Mouse (Mus musculus) testis, adult 2 months (tissue): ENCODE results near the gene Phex.

Experiments used
- CTCF ChIP-seq: fragments of 200-500 bp; IDR thresholded peaks from 2 replicates; pipeline ENCODE4 v1.5.1; 2012; ENCODE audit warnings: low read depth, mild to moderate bottlenecking, inconsistent platforms, low read length, moderate library complexity; ENCODE audit not compliant: control insufficient read depth, insufficient read depth, insufficient replicate concordance
- POLR2A ChIP-seq: fragments of 200-500 bp; IDR thresholded peaks from 2 replicates; pipeline ENCODE4 v1.6.1; 2012; ENCODE audit warnings: low read depth, mild to moderate bottlenecking, inconsistent platforms, low read length, moderate library complexity; ENCODE audit not compliant: control insufficient read depth

DNA sequence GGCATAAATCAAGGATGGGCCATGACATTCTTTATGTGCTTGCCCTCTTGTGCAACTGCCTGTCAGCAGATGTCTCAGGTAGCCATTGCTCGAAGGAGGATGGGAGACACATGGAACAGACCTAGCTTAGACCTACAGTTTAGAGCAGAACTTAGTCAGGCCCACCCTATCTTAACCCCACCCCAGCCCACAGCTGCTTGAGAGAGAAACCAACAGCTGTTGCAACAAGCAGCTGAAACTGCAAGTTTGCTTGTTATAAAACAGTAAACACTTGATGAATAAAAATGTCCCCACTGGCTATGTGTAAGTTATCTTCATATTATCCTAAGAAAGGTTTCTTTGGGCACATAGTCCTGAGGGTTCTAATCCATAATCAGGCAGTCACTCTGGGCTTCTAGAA lies 19.7 kb upstream of the Phex start:
- TF ChIP-seq POLR2A (no peak), CTCF (no peak)
